Mouse (Mus musculus): ENCODE data around the gene Gmppa.

Gene Gmppa

GRCm38 (mm10) chr1:75455948-75456347, 20.2 kb downstream of the Gmppa start:
- no peak for DNase-seq (ENCODE audit: low spot score)

- no peak for DNase-seq (ENCODE audit: low spot score)
These were observed 21.2 kb downstream of the Gmppa start for GRCm38 (mm10) chr1:75456746-75457564.

GRCm38 (mm10) chr1:75457710-75458024, 21.9 kb downstream of the Gmppa start:
- DNase-seq (ENCODE audit: low spot score): no peak

GRCm38 (mm10) chr1:75458025-75458788, 22.5 kb downstream of the Gmppa start:
- DNase-seq (ENCODE audit: low spot score): no peak

- no peak for DNase-seq (ENCODE audit: low spot score)
These were observed 23.3 kb downstream of the Gmppa start for GRCm38 (mm10) chr1:75458789-75459684.

- no peak for DNase-seq (ENCODE audit: low spot score)
These were observed 24.6 kb downstream of the Gmppa start for GRCm38 (mm10) chr1:75460297-75460696.

- no peak for DNase-seq (ENCODE audit: low spot score)
These were observed 26.9 kb downstream of the Gmppa start for GRCm38 (mm10) chr1:75462636-75463035.

GRCm38 (mm10) chr1:75463652-75464204, 28.0 kb downstream of the Gmppa start:
- DNase-seq (ENCODE audit: low spot score): no peak

GRCm38 (mm10) chr1:75467215-75467927, 31.6 kb downstream of the Gmppa start:
- peak; percentile 79 for DNase-seq (ENCODE audit: low spot score)

GRCm38 (mm10) chr1:75469287-75469825, 33.6 kb downstream of the Gmppa start:
- DNase-seq (ENCODE audit: low spot score): no peak

- DNase-seq (ENCODE audit: low spot score): no peak
These were observed 40.7 kb downstream of the Gmppa start for GRCm38 (mm10) chr1:75476441-75476840.

- DNase-seq (ENCODE audit: low spot score): peak; percentile 76
These were observed 41.7 kb downstream of the Gmppa start for GRCm38 (mm10) chr1:75477264-75477965.

GRCm38 (mm10) chr1:75477966-75478290, 42.2 kb downstream of the Gmppa start:
- no peak for DNase-seq (ENCODE audit: low spot score)

GRCm38 (mm10) chr1:75478497-75478896, 42.8 kb downstream of the Gmppa start:
- no peak for DNase-seq (ENCODE audit: low spot score)

GRCm38 (mm10) chr1:75478916-75479634, 43.3 kb downstream of the Gmppa start, which contains the start of the genes Chpf and Tmem198:
Chpf (minus strand) TSS chr1:75479307.
Tmem198 (plus strand) TSS chr1:75479532.
- peak; percentile 97 for DNase-seq (ENCODE audit: low spot score)

- no peak for DNase-seq (ENCODE audit: low spot score)
These were observed 43.9 kb downstream of the Gmppa start for GRCm38 (mm10) chr1:75479635-75479989.

- DNase-seq (ENCODE audit: low spot score): no peak
These were observed 44.3 kb downstream of the Gmppa start for GRCm38 (mm10) chr1:75480036-75480435.

- no peak for DNase-seq (ENCODE audit: low spot score)
These were observed 45.0 kb downstream of the Gmppa start for GRCm38 (mm10) chr1:75480735-75481134.

GRCm38 (mm10) chr1:75486561-75486960, 50.8 kb downstream of the Gmppa start:
- DNase-seq (ENCODE audit: low spot score): no peak

GRCm38 (mm10) chr1:75487040-75487404, 51.3 kb downstream of the Gmppa start:
- no peak for DNase-seq (ENCODE audit: low spot score)
